Mouse (Mus musculus) stomach, embryonic 15.5 days (tissue): ENCODE data around the gene Mxd3. TPM values are rescaled to one million over a fixed set of nuclear protein-coding genes. Genes with fewer than 3 reads are reported as not detected.

Experiments used
- ATAC-seq: fragments of 200-750 bp; cut with Nextera tagmentation; 2 replicates; pipeline ENCODE4 v1.8.0; 2017; ENCODE audit warnings: low read depth, moderate number of reproducible peaks, moderate TSS enrichment; ENCODE audit not compliant: insufficient read depth, low FRiP score
- H3K27ac ChIP-seq: fragments of 300-500 bp; sonication (generic); 2 replicates; pipeline ENCODE4 v1.5.1; 2015; ENCODE audit warnings: mild to moderate bottlenecking, inconsistent platforms
- H3K27me3 ChIP-seq: fragments of 300-500 bp; sonication (generic); replicated peaks from 2 replicates; pipeline ENCODE4 v1.6.1; 2015; ENCODE audit warnings: inconsistent platforms
- H3K36me3 ChIP-seq: fragments of 300-500 bp; sonication (generic); 2 replicates; pipeline ENCODE4 v1.6.1; 2015; ENCODE audit warnings: inconsistent platforms
- H3K4me1 ChIP-seq: fragments of 300-500 bp; sonication (generic); 2 replicates; pipeline ENCODE4 v1.6.1; 2015; ENCODE audit warnings: inconsistent platforms
- H3K4me2 ChIP-seq: fragments of 300-500 bp; sonication (generic); 2 replicates; pipeline ENCODE4 v1.6.1; 2015; ENCODE audit warnings: mild to moderate bottlenecking, inconsistent platforms
- H3K4me3 ChIP-seq: fragments of 300-500 bp; sonication (generic); replicated peaks from 2 replicates; pipeline ENCODE4 v1.5.1; 2015; ENCODE audit warnings: inconsistent platforms
- H3K9ac ChIP-seq: fragments of 300-500 bp; sonication (generic); 2 replicates; pipeline ENCODE4 v1.6.1; 2015; ENCODE audit warnings: inconsistent platforms
- H3K9me3 ChIP-seq: fragments of 300-500 bp; sonication (generic); 2 replicates; pipeline ENCODE4 v1.6.1; 2016; ENCODE audit warnings: inconsistent platforms
- whole genome bisulfite sequencing: fragments of 180-500 bp; shearing (Covaris S2); methylation state at CpG from one replicate; pipeline ENCODE4 v1.1.7; 2015; 5-methylcytosine and 5-hydroxymethylcytosine counted together
- polyA plus RNA-seq: library from polyadenylated mRNA; unstranded; fragments of >200 nt; fragmentation: Nextera tagmentation; extraction: Ambion mirVana; gene quantifications from 2 replicates; pipeline ENCODE4 v1.2.1, GENCODE M21; 2015

Gene Mxd3
- 29.2 and 32.1 TPM in 2 replicates for polyA plus RNA-seq

DNA sequence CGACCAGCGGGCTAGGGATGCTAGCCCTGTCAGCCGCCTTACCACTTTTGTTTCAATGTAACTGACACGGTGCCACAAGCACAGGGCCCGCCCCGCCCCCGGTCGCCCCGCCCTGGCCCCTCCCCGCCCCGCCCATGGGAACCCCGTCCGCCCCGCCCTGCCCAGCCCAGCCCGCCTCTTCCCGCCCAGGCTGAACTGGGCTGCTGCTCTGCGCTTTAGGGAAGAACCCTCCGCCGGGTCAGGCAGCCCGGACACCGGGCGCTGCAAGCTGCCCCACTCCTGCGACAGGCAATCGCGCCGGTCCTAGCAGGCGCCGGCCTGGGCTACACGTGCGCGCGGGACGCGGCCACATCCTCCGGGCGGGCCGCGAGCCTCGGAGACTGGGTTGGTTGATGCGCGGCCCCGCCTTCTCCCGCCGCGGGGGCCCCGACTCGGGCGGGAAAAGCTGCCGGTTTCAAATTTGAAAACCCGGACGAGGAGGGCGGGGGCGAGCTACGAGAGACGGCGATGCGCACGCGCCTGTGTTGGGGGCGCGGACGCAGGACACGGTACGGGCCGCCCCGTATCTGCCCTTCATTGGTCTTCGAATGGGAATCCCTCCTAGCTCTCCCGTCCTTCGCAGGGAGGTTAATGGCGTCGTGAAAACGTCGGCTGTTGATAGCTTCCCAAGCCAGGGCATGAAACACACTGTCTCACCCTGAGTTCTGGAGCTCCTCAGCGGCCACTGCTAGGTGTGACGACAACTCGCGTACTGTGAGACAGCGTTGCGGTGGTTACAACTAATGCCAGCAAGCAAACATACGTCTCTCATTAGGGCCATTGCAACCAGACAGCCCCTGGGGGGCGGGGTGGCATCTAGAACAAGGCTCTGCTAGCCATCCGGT is at the start of gene Mxd3:
TSS of gene Mxd3 (minus strand) at position 141 of the 884 bp plus-strand sequence.
- peak within 1 kb of the TSS; percentile 52 for H3K9ac ChIP-seq
- H3K27me3 ChIP-seq, result no peaks in the 10 kb centered on the region
- H3K4me3 ChIP-seq, result peak within 1 kb of the TSS; percentile 75
- H3K9me3 ChIP-seq, result no peaks in the 10 kb centered on the region
- peak within 1 kb of the TSS; percentile 96 for H3K4me2 ChIP-seq
- WGBS, result under 1% methylated on average over 82 of the region's 82 CpGs
- H3K36me3 ChIP-seq, result peaks cover 13% of the 10 kb centered on the region; the same call in 1 of the 2 replicates
- peak within 1 kb of the TSS; percentile 94 for H3K27ac ChIP-seq
- peak; percentile 86 for ATAC-seq
- H3K4me1 ChIP-seq, result peaks cover 37% of the 10 kb centered on the region

GRCm38 (mm10) chr13:55378907-55379580 is 49.4 kb upstream of the Mxd3 start:
- H3K27me3 ChIP-seq, result peaks cover 37% of the 10 kb centered on the region
- no peak overlapping the region for H3K9ac ChIP-seq
- H3K36me3 ChIP-seq, result no peaks in the 10 kb centered on the region
- peak; percentile 45 for ATAC-seq
- 24% methylated on average over 32 of the region's 32 CpGs for WGBS
- H3K27ac ChIP-seq, result no peak overlapping the region
- H3K4me3 ChIP-seq, result no peak overlapping the region
- peaks cover 6% of the 10 kb centered on the region; the same call in 1 of the 2 replicates for H3K4me1 ChIP-seq
- H3K9me3 ChIP-seq, result no peaks in the 10 kb centered on the region
- peak overlapping the region; percentile 34 for H3K4me2 ChIP-seq

DNA sequence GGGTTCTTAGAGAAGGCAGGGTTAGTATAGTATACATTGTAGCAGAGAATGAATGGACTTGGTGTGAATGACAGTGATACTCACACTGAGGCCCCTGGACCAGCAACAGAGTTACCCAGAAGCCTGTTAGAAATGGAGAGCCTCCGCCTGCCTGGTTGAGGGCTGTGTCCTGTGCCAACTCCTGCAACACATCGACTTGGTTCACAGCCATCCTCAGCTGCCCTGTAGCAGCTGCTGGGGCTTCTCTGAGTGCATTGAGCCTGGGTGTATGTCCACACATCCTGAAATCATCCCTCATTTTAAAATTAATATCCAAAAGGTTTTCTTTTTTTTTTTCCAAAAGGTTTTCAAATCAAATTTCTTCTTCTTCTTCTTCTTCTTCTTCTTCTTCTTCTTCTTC is 46.3 kb upstream of the Mxd3 start:
- Histone ChIP-seq H3K9ac (no peak overlapping the region), H3K9me3 (no peaks in the 10 kb centered on the region), H3K27me3 (peaks cover 31% of the 10 kb centered on the region), H3K4me3 (no peak overlapping the region), H3K27ac (no peak overlapping the region), H3K36me3 (no peaks in the 10 kb centered on the region), H3K4me2 (no peak overlapping the region), H3K4me1 (peaks cover 6% of the 10 kb centered on the region; the same call in 1 of the 2 replicates)
- 68% methylated on average over 2 of the region's 2 CpGs for WGBS
- ATAC-seq, result no peak

GRCm38 (mm10) chr13:55374206-55374924 is 44.7 kb upstream of the Mxd3 start:
- 55% methylated on average over 6 of the region's 6 CpGs for WGBS
- Histone ChIP-seq H3K4me2 (no peak overlapping the region), H3K27me3 (peaks cover 19% of the 10 kb centered on the region), H3K4me3 (no peak overlapping the region), H3K4me1 (peaks cover 10% of the 10 kb centered on the region; the same call in 1 of the 2 replicates), H3K9ac (no peak overlapping the region), H3K9me3 (no peaks in the 10 kb centered on the region), H3K27ac (no peak overlapping the region), H3K36me3 (no peaks in the 10 kb centered on the region)
- ATAC-seq, result no peak

DNA sequence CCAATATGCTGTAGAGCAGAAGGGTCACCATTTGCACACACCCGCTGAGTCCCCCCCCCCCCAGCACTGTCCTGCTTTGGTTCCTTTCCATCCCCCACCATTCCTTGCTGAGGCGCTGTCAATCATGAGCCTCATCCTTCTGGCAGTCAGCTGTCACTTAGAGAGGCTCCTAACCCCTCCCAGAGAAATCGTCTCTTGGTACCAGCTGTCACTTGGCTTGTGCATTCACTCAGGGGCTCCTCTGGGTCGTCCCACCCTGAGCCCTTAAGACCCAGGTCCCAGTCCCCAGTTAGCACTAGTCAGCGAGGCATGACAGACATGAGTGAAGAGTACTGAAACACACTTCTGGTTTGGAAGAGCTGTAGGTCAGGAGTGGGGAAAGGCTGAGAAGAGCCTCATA is 42.1 kb upstream of the Mxd3 start:
- H3K4me1 ChIP-seq, result 0 out of 2 replicates have a peak, but pooled peaks cover 5% of the 10 kb centered on the region
- no peak overlapping the region for H3K4me2 ChIP-seq
- no peak overlapping the region for H3K27ac ChIP-seq
- no peak overlapping the region for H3K4me3 ChIP-seq
- H3K27me3 ChIP-seq, result no peaks in the 10 kb centered on the region; the same call in 1 of the 2 replicates
- no peaks in the 10 kb centered on the region for H3K36me3 ChIP-seq
- H3K9me3 ChIP-seq, result no peaks in the 10 kb centered on the region
- WGBS, result 56% methylated on average over 5 of the region's 5 CpGs
- ATAC-seq, result no peak
- no peak overlapping the region for H3K9ac ChIP-seq

DNA sequence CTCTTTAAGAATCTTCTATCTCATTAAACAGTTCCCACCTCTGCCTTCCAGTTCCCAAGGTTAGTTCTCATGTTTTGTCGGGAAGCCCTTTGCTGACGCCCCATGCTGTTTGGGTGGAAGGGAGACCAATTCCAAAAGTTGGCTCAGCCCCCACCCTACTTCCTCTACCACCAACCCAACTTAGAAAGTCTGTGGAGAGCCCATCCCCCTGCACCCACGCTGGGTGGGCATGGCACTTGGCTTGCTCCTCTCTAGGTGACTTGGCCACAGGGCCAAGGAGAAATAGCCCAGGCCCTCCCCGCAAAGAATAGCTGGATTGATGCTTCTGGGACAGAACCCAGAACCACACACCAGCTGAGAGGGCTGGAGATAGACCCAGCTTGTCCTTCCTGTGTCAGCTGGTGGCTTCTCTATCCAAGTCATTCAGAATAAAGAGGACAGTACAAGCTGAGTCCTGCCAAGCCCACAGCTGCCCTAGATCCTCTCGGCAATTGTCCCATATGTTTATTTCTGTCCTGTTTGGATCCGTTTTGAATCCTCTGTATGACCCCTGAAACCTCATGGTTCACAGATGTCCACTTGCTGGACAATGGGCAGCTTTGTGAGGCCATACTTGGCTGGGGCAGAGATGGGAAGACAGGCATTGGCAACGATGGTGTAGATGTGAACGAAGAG is 41.5 kb upstream of the Mxd3 start:
- Histone ChIP-seq H3K9me3 (no peaks in the 10 kb centered on the region), H3K4me3 (no peak overlapping the region), H3K27me3 (no peaks in the 10 kb centered on the region; the same call in 1 of the 2 replicates), H3K4me2 (0 out of 2 replicates have a peak overlapping the region, but pooled peaks have one; percentile 8), H3K4me1 (0 out of 2 replicates have a peak, but pooled peaks cover 5% of the 10 kb centered on the region), H3K9ac (no peak overlapping the region), H3K27ac (no peak overlapping the region), H3K36me3 (no peaks in the 10 kb centered on the region)
- 66% methylated on average over 8 of the region's 8 CpGs for WGBS
- ATAC-seq, result no peak

DNA sequence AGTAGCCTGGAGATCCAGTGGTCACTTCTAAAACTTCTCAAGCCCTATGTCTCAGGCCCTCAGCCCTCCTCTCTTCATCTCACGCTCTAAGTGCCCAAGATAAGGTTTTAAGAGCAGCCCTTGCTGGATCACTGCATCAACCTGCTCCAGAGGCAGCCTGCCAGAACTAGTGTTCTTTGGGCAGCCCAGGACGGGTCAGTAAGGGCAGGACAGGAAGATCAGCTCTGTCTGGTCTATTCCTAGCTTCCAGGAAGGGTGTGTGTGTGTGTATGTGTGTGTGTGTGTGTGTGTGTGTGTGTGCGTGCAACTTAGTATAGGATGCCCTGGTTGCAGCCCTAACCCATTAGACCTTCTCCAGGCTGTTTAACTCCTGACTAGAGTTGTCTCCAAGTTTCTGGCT is 40.6 kb upstream of the Mxd3 start:
- no peak for ATAC-seq
- Histone ChIP-seq H3K4me2 (no peak overlapping the region), H3K9me3 (no peaks in the 10 kb centered on the region), H3K36me3 (no peaks in the 10 kb centered on the region), H3K27me3 (no peaks in the 10 kb centered on the region; the same call in 1 of the 2 replicates), H3K27ac (no peak overlapping the region), H3K4me1 (0 out of 2 replicates have a peak, but pooled peaks cover 5% of the 10 kb centered on the region), H3K9ac (no peak overlapping the region), H3K4me3 (peak overlapping the region; percentile 13)
- WGBS, result 60% methylated on average over 3 of the region's 3 CpGs

DNA sequence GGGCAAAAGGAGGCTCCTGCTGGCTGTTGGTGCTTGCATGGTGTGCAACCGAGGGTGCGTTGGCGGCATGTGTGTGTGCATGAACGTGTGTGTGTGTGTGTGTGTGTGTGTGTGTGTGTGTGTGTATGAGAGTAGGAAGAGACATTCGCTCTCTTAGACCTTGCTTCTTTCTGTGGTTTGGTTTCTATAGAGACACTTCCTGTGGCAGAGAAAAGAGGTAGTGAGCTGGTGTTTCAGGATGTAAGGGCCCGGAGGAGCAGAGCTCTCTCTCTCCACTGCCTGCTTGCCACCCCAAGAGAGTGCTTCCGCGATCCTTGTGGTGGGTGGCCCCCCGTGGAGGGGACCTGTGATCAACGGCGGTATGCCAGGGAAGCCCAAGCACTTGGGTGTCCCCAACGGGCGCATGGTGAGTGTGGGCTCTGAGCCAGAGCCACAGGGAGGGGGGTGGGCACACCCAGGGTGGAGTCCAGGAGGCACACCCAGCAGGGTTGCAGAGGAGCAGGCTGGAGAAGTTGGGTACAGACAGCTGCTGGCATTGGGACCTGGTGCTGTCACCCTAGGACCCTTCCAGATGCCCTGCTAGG is 40.0 kb upstream of the Mxd3 start, which contains the start of gene Rgs14:
TSS of gene Rgs14 (plus strand) at position 202 of the 584 bp plus-strand sequence.
- H3K4me1 ChIP-seq, result 0 out of 2 replicates have a peak, but pooled peaks cover 5% of the 10 kb centered on the region
- H3K36me3 ChIP-seq, result no peaks in the 10 kb centered on the region
- H3K9ac ChIP-seq, result no peak within 1 kb of the TSS
- H3K27ac ChIP-seq, result 0 out of 2 replicates have a peak within 1 kb of the TSS, but pooled peaks have one; percentile 52
- WGBS, result 57% methylated on average over 13 of the region's 13 CpGs
- H3K9me3 ChIP-seq, result no peaks in the 10 kb centered on the region
- peak within 1 kb of the TSS; percentile 13 for H3K4me3 ChIP-seq
- 0 out of 2 replicates have a peak within 1 kb of the TSS, but pooled peaks have one; percentile 10 for H3K4me2 ChIP-seq
- ATAC-seq, result no peak
- no peaks in the 10 kb centered on the region; the same call in 1 of the 2 replicates for H3K27me3 ChIP-seq

GRCm38 (mm10) chr13:55368401-55368800 is 38.8 kb upstream of the Mxd3 start:
- no peak overlapping the region for H3K4me2 ChIP-seq
- no peak overlapping the region for H3K27ac ChIP-seq
- H3K9ac ChIP-seq, result no peak overlapping the region
- ATAC-seq, result no peak
- H3K36me3 ChIP-seq, result no peaks in the 10 kb centered on the region
- no peak overlapping the region for H3K4me3 ChIP-seq
- no peaks in the 10 kb centered on the region; the same call in 1 of the 2 replicates for H3K27me3 ChIP-seq
- WGBS, result 64% methylated on average over 7 of the region's 7 CpGs
- no peaks in the 10 kb centered on the region for H3K9me3 ChIP-seq
- H3K4me1 ChIP-seq, result 0 out of 2 replicates have a peak, but pooled peaks cover 5% of the 10 kb centered on the region

DNA sequence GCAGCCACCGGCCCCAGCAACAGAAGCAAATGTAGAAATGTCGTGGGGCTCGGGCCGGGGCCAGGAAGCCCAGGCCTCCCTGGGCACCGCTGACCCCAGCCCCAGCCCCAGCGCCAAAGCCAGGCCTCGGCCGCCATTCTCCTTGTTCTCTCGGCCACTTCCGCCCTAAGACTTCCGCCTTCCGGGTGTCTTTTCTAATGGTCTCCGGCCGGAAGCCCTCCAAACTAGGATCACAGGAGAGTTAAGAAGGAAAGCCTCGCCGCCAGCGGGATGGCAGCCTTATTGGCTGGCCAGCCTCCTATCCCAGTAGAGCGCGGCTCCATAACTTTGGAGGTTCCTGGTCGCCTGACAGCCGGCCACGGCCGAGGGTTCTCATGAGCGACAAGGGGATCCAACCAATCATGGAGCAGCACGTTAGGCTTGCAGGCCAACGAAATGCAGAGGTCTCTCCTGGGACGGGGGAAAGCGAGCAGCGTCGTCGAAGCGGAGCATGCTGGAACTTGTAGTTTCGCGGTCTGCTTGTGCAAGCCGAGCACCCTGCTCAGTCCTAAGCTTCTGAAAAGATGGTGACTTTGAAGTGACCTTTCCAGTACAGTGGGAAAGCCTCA is 32.9 kb upstream of the Mxd3 start, which contains the start of gene Lman2:
TSS of gene Lman2 (minus strand) at position 331 of the 608 bp plus-strand sequence.
- H3K9ac ChIP-seq, result peak within 1 kb of the TSS; percentile 80
- peak within 1 kb of the TSS; percentile 96 for H3K27ac ChIP-seq
- H3K4me1 ChIP-seq, result peaks cover 20% of the 10 kb centered on the region
- H3K4me3 ChIP-seq, result peak within 1 kb of the TSS; percentile 86
- H3K9me3 ChIP-seq, result no peaks in the 10 kb centered on the region
- ATAC-seq, result peak; percentile 98
- peak within 1 kb of the TSS; percentile 74 for H3K4me2 ChIP-seq
- under 1% methylated on average over 35 of the region's 35 CpGs for WGBS
- no peaks in the 10 kb centered on the region for H3K27me3 ChIP-seq
- H3K36me3 ChIP-seq, result peaks cover 13% of the 10 kb centered on the region
